Mouse (Mus musculus): Measurements from ENCODE around the gene Hdc.
"Not testable (repeated sequence)": the region's sequence is repeated elsewhere in the genome, so short reads cannot be mapped to it uniquely, and the experiment has no call there.

Gene Hdc

GRCm38 (mm10) chr2:126619249-126619704 lies at the start of gene Hdc:
Hdc (minus strand) TSS chr2:126619299.
- DNase-seq (ENCODE audit: inconsistent age in 2 of 2, low spot score in 1 of 2) = peak in 1 of 2 experiments; percentile 57

GRCm38 (mm10) chr2:126668621-126669252 lies 49.6 kb upstream of the Hdc start:
- DNase-seq (ENCODE audit: inconsistent age in 2 of 2, low spot score in 1 of 2) = no peak

GRCm38 (mm10) chr2:126665984-126666383 lies 46.9 kb upstream of the Hdc start:
- no peak for DNase-seq (ENCODE audit: inconsistent age in 2 of 2, low spot score in 1 of 2)

DNA sequence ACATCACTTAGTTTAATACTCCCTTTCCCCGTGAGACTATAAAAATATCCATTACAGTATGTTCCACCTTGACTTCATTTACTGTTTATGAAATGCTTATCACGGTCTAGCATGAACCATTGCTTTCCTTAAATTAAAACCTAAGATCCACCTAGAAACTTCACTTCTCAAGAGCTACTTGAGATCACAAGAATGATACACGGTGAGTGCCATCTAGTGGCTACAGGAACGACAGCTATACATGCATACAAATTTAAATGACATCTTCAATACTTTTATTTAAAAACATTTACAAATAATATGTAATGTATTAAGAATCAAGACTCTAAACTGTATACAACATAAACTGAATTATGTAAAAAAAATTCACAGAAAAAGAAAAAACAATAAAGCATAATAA lies 44.4 kb upstream of the Hdc start:
- peak in 1 of 2 experiments; percentile 60 for DNase-seq (ENCODE audit: inconsistent age in 2 of 2, low spot score in 1 of 2)

DNA sequence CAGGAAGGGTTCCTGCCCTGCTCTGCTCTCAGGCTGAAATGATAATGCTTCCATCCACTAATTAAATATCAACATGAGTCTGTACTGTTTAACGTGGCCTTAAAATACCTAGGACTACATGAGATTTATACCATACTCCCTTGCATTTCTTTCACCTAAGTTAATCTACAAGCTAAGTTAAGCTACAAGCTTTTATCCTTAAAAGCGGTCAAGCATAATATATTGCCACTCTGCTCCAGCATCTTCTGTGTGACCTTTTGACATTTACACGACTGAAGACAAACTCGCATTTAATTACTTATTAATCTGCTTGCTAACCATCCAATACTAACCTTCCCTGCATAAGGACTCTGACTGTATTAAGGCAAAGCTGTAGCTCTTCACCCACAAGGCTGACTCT lies 33.8 kb upstream of the Hdc start:
- no peak for DNase-seq (ENCODE audit: inconsistent age in 2 of 2, low spot score in 1 of 2)

GRCm38 (mm10) chr2:126647762-126648161 lies 28.7 kb upstream of the Hdc start:
- no peak for DNase-seq (ENCODE audit: inconsistent age in 2 of 2, low spot score in 1 of 2)

- DNase-seq (ENCODE audit: inconsistent age in 2 of 2, low spot score in 1 of 2) = no peak
These were observed 27.4 kb upstream of the Hdc start for GRCm38 (mm10) chr2:126646461-126646860.

GRCm38 (mm10) chr2:126644768-126645167 lies 25.7 kb upstream of the Hdc start:
- no peak for DNase-seq (ENCODE audit: inconsistent age in 2 of 2, low spot score in 1 of 2)

DNA sequence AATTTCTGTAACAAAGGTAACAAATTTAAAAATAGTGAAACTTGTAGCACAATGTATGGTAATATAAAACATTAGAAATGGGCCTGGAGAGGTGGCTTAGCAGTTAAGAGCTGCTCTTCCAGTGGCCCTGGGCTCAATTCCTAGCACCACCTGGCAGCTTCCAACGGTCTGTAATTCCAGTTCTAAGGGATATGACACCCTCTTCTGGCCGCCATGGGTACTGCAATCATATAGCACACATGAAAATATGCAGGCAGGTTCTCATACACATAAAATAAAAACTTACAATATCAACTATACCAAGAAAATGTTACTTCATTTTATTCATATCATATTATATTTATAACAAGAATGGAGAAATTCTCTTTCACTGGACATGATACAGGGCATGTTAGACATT lies 21.2 kb upstream of the Hdc start:
- no peak for DNase-seq (ENCODE audit: inconsistent age in 2 of 2, low spot score in 1 of 2)

DNA sequence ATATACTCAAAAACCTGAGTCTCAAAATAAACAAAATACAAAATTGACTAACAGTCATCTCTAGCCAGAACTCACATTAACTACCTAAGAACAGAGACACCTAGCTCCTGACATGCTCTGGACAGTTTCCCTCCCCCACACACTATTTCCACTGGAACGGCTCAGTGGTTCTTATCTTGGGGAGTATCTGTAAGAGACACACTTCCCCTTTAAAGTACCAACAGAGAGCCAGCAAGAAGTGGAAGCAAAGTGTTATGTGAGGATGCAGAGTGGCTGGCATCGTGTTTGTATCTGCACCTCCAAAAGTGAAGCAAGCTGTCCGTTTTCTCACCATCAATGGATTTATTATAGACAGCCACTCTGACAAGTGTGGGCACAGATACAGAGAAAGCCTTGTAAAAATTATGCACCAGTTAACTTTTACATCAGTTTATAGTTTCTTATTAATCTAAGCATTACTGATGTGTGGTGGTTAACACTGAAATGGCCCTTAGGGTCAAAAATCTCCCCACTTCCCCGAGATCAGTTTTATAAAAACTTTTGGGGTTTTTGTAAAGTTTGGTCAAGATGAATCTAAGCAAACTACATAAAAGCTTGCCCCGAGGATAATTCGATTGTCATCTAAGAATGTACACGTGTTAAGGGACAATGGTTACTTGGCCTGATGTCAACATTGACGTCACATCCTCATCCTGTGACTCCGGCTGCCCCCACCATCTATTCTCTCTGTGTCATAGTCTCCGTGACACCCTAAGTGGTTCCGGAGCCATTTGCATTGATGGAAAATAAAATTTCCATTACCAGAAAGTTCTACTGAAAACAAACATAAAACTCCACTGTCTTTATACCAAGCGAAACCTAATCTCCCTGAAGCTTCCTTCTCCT lies 17.1 kb upstream of the Hdc start:
- peak; percentile 23 to 56 for DNase-seq (ENCODE audit: inconsistent age in 2 of 2, low spot score in 1 of 2)

GRCm38 (mm10) chr2:126633165-126633564 lies 14.1 kb upstream of the Hdc start:
- DNase-seq (ENCODE audit: inconsistent age in 2 of 2, low spot score in 1 of 2) = no peak

DNA sequence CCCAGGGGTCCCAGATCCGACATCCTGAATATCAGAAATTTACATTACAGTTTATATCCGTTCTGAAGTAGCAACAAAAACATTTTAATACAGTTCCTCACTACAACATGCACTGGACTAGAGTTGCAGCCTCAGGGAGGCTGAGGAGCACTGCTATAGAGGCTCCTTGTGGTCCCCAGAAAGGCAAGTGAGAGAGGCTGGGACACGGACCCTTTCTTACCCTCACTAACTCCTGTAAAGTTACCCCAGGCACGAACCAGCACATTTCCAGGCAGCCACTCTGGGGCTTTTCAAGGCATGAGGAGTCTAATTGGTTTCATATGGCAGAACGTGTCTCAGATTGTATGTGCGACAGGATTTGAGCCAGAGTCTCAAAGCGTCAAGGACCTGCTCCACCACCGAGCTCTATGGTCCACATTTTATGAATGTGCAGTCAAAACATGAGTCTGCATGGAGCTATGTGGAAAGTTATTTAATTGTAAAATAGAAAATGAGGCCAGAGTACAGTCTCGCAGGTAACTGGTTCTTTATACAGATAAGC lies 9.4 kb upstream of the Hdc start:
- no peak for DNase-seq (ENCODE audit: inconsistent age in 2 of 2, low spot score in 1 of 2)

GRCm38 (mm10) chr2:126623138-126623537 lies 4.0 kb upstream of the Hdc start:
- DNase-seq (ENCODE audit: inconsistent age in 2 of 2, low spot score in 1 of 2) = no peak

- DNase-seq (ENCODE audit: inconsistent age in 2 of 2, low spot score in 1 of 2) = no peak
These were observed 3.4 kb upstream of the Hdc start for GRCm38 (mm10) chr2:126622455-126622854.

DNA sequence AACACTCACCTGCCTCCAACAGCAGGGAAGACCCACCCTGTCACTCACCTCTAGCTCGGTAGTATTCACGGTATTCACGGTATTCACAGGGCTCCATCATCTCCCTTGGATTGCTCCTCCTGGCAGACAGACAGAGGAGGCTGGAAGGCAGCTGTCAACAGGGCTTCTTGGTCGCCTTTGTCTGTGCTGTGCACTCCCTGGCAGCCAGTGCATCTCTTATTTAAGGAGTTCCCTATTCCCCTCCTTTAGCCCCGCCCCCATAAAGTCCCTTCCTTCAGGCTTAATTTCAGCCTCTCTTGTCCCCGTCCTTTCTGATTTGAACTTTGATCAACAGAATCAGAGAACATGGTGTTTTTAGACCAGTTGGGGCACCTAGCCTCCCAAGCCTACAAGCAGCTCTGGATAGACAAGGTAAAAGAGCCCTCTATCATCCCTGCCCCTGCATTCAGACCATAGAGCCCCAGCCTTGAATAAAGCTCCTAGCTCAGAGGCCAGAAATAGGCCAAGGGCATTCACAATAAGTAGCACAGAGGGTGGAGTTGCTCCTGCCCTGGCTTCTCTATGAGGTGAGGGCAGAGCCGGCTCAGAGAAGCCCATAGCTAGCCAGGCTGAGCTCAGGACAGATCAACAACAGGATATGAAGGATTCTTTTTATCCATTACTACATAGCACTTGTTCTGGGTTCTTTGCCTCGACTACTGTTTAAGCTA lies 474 bp downstream of the Hdc start:
- peak; percentile 41 to 83 for DNase-seq (ENCODE audit: inconsistent age in 2 of 2, low spot score in 1 of 2)

DNA sequence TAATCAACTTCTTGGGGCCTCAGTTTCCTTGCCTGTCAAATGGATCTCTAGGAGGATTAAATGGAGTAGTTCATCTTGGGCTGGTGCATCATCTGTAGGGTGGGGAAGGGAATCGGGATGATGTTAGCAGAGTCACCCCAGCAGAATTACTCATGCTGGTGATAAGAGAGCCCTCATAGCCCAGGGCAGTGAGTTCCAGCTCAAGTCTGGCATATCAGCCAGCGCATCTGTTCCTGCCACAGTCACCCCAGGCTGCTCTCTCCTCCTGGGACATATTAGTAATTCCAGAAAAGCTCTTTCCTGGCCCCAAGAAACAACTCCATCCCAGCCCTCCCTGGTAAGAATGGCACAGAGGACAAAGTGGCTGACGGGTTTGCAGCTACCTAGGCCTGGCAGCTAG lies 3.7 kb downstream of the Hdc start:
- no peak for DNase-seq (ENCODE audit: inconsistent age in 2 of 2, low spot score in 1 of 2)

- DNase-seq (ENCODE audit: inconsistent age in 2 of 2, low spot score in 1 of 2) = not testable (repeated sequence)
These were observed 9.5 kb downstream of the Hdc start for GRCm38 (mm10) chr2:126609600-126609999.

DNA sequence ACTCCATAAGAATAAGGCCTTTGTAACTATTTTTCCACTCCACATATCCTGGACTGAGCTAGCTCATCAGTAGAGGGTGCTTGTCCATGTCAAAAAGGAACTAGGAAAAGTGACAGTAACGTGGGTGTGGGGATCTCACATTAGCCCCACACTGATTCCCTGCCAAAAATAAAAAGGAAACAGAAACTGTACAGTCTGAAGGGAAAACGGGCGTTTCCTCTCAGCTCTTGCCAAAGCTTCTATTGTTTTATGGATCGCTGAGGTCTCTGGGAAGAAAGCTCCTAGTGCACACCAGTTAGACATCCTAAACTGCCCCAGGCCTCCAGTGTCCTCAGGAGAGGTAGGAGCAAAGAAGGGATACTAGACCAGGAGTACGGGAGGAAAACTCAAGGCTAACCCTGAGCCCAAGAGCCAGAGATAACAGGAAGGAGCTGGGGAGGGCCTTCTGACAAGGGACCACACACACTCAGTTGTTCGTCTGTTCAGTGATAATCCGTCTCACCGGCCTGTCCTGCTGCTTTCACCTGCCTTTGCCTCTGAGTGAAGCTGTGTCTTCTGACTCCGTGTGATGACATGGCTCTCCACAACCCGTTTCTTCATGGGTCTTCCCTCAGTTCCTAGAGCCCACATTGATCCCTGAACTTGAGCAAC lies 11.4 kb downstream of the Hdc start:
- DNase-seq (ENCODE audit: inconsistent age in 2 of 2, low spot score in 1 of 2) = peak in 1 of 2 experiments; percentile 61

GRCm38 (mm10) chr2:126606688-126607062 lies 12.4 kb downstream of the Hdc start:
- no peak for DNase-seq (ENCODE audit: inconsistent age in 2 of 2, low spot score in 1 of 2)

GRCm38 (mm10) chr2:126606061-126606687 lies 12.9 kb downstream of the Hdc start:
- no peak for DNase-seq (ENCODE audit: inconsistent age in 2 of 2, low spot score in 1 of 2)

Measured in adrenal gland, adult (tissue).